Mouse (Mus musculus) spleen, embryonic (tissue): ENCODE data around the gene Olfr366.
"Not testable (repeated sequence)": the region's sequence is repeated elsewhere in the genome, so short reads cannot be mapped to it uniquely, and the experiment has no call there.

ENCODE experiments used
- CTCF ChIA-PET: fragments of 350-600 bp; sonication (Branson Sonifier 250); formaldehyde crosslinking; loops from one replicate; lab custom pipeline; 2022; lab: Charles Lee

The Olfr366 gene

DNA sequence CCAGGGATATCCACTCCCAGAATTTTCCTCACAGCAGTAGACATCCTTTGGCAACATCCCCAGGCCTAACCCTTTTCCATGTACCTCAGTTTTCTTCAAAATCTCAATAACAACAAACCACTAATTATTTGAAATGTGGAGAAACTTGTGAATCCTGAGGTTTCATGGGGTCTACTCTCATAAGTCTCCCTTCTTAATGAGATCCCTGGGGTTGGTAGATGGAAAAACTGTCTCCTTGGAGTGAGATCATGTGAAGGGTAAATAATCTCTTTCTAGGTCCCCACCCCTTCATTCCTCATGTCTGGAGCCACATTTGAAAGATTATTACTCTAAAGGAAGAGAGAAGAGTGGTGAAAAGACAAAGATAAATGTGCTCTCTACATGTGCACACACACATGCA lies at the start of gene Olfr366:
Gene Olfr366 (plus strand): TSS at position 301 of the 400 bp plus-strand sequence.
- CTCF ChIA-PET, result no interaction called here

GRCm38 (mm10) chr2:37187898-37188297 lies 23.5 kb upstream of the Olfr366 start, which contains the start of gene Olfr365:
TSS of gene Olfr365 (plus strand) at chr2:37188198.
- CTCF ChIA-PET, result no interaction called here

GRCm38 (mm10) chr2:37261781-37262180 lies 50.4 kb downstream of the Olfr366 start:
- CTCF ChIA-PET, result not testable (repeated sequence)
